Mouse (Mus musculus) liver, embryonic 14.5 days (tissue): ENCODE measurements at regions not wholly inside any gene's neighbourhood (a gene's known extent, or its start where the extent isn't known, plus 50 kb on each side); places are given as distances from the start of the nearest gene placed in this dataset.
"Not testable (repeated sequence)": the region's sequence is repeated elsewhere in the genome, so short reads cannot be mapped to it uniquely, and the experiment has no call there.

Experiments
- CTCF ChIP-seq: IDR thresholded peaks from 2 replicates; pipeline ENCODE4 v1.5.1; 2016; ENCODE audit warnings: antibody characterized with exemption, low read depth, control low read depth
- EP300 ChIP-seq: IDR thresholded peaks from 2 replicates; pipeline ENCODE4 v1.6.1; 2016; ENCODE audit warnings: antibody characterized with exemption, low read depth

DNA sequence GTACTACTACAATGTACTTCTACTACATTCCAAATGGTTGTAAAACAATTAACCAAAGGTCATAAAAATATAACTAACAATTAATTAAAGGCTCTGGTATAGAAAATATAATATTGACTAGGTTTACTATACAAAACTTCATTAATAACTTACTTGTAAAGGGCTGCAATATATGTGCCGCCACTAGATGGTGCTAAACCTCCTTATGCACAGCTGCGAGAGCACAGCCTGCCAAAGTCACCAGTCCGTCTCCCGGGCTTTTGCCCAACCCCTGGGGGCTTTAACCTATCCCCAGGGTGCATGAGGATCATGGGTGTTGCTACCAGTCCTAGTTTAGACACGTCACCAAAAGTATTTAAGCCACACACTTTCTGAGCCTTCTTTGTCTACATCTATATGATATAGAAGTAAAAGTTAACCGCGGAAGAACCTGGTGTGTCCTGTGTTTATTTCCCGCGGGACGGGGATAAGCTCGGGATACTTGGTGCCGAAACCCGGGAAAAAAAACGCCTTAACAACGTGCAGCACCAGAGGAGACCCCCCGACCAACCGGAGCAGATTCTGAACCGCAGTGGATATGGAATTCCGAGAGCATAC is 194.6 kb upstream of the Gm4985 start:
- TF ChIP-seq EP300: not testable (repeated sequence)
- TF ChIP-seq CTCF: peak; percentile 43
